Mouse (Mus musculus): ENCODE measurements around the gene Zfp367.

- no peak for TF ChIP-seq CTCF (IDR thresholded peaks at IDR 0.05; ENCODE audit: low read depth)
- no peak for TF ChIP-seq EP300 (IDR thresholded peaks at IDR 0.05; ENCODE audit: low read depth)
Measured at GRCm38 (mm10) chr13:64090278-64090677, 62.7 kb downstream of the Zfp367 start.

Measured in liver, postnatal 0 days (tissue).